Mouse (Mus musculus): ENCODE measurements around the gene Gorasp2. TPM values are rescaled to one million over a fixed set of nuclear protein-coding genes. Genes with fewer than 3 reads are reported as not detected.

The Gorasp2 gene
- total RNA-seq, 2 experiments from 2014 or later: 117 to 120 TPM

DNA sequence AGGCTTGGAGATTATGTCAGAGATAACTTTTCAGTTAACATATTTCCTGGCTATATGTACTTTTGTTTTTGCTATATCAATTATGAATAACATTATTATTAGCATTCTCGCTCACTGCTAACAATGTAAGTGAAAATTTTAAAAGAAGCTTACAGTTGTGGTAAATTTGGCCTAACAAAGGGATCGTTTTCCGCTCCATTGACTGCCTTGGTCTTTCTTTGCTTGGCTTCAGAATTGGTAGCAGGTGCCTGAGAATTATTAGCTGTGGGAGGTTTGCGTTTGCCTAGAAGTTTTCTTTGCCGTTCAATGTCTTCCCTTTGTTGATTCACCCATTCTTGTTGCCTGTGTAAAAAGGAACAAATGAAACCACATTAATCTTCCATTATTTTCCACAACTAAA lies 80.5 kb downstream of the Gorasp2 start:
- no peak for DNase-seq

- DNase-seq: no peak
Observed at GRCm38 (mm10) chr2:70742588-70742987, 81.2 kb downstream of the Gorasp2 start.

- DNase-seq: no peak
Observed at GRCm38 (mm10) chr2:70751655-70752054, 90.3 kb downstream of the Gorasp2 start.

- no peak for DNase-seq
Observed at GRCm38 (mm10) chr2:70752149-70752548, 90.8 kb downstream of the Gorasp2 start.

Other genes with a start within 250 kb of the Gorasp2 start
- gene Sp5, start 186.7 kb upstream of the Gorasp2 start, total RNA-seq (2021): 1 to 10 TPM; 2.8 to 4.4 TPM
- gene Erich2, start 152.8 kb upstream of the Gorasp2 start, total RNA-seq (2021): under 1 TPM in 1 of 2 experiments, not detected in 1; 0.26 TPM
- 1 to 10 TPM; 3.0 to 3.5 TPM for gene Gad1, start 108.5 kb upstream of the Gorasp2 start, total RNA-seq (2021)
- under 1 TPM; 0.36 to 0.66 TPM for gene Gm26558, start 532 bp downstream of the Gorasp2 start, total RNA-seq (2021)
- 10 to 100 TPM; 48.2 to 64.3 TPM for gene Tlk1, start 164.2 kb downstream of the Gorasp2 start, total RNA-seq (2021)